Mouse (Mus musculus) forebrain, postnatal 0 days (tissue): ENCODE results near the gene Vmn1r4. TPM values are rescaled to one million over a fixed set of nuclear protein-coding genes. Genes with fewer than 3 reads are reported as not detected.

Experiments used
- ATAC-seq: fragments of 200-750 bp; cut with Nextera tagmentation; 2 replicates; pipeline ENCODE4 v1.8.0; 2017; ENCODE audit warnings: mild to moderate bottlenecking, moderate library complexity
- DNase-seq: peaks from one replicate; pipeline ENCODE4 v3.0.0-alpha.2; 2015
- H3K27ac ChIP-seq: fragments of 300-500 bp; sonication (generic); 2 replicates; pipeline ENCODE4 v1.5.1; 2014; ENCODE audit warnings: low read depth, mild to moderate bottlenecking, antibody characterized with exemption, low read length, moderate library complexity, mixed read lengths
- H3K27me3 ChIP-seq: fragments of 300-500 bp; sonication (generic); 2 replicates; pipeline ENCODE4 v1.6.1; 2014; ENCODE audit warnings: mild to moderate bottlenecking, low read length, mixed read lengths; ENCODE audit not compliant: insufficient read depth
- H3K36me3 ChIP-seq: fragments of 300-500 bp; sonication (generic); 2 replicates; pipeline ENCODE4 v1.6.1; 2014; ENCODE audit warnings: mild to moderate bottlenecking, moderate library complexity; ENCODE audit not compliant: insufficient read depth
- H3K4me1 ChIP-seq: fragments of 300-500 bp; sonication (generic); 2 replicates; pipeline ENCODE4 v1.6.1; 2014; ENCODE audit warnings: antibody characterized with exemption; ENCODE audit not compliant: insufficient read depth
- H3K4me2 ChIP-seq: fragments of 300-500 bp; sonication (generic); 2 replicates; pipeline ENCODE4 v1.6.1; 2014; ENCODE audit warnings: low read depth, mild to moderate bottlenecking, moderate library complexity
- H3K4me3 ChIP-seq: fragments of 300-500 bp; sonication (generic); 2 replicates; pipeline ENCODE4 v1.5.1; 2014; ENCODE audit warnings: low read depth, low read length, mixed read lengths
- H3K9ac ChIP-seq: fragments of 300-500 bp; sonication (generic); 2 replicates; pipeline ENCODE4 v1.6.1; 2014; ENCODE audit warnings: mild to moderate bottlenecking
- H3K9me3 ChIP-seq: fragments of 300-500 bp; sonication (generic); 2 replicates; pipeline ENCODE4 v1.6.1; 2016; ENCODE audit warnings: low read length
- CTCF ChIP-seq: sonication (generic); IDR thresholded peaks from 2 replicates; pipeline ENCODE4 v1.5.1; 2016; ENCODE audit warnings: antibody characterized with exemption, control low read depth, low read depth
- WGBS: fragments of 180-500 bp; shearing (Covaris S2); extraction: QIAGEN DNeasy Blood & Tissue Kit; methylation state at CpG from one replicate; pipeline ENCODE4 v1.1.7; 2014; 5-methylcytosine and 5-hydroxymethylcytosine counted together
- polyA plus RNA-seq: library from polyadenylated mRNA; unstranded; fragments of >200 nt; fragmentation: Nextera tagmentation; extraction: Ambion mirVana; gene quantifications from 2 replicates; pipeline ENCODE4 v1.2.1, GENCODE M21; 2015
- total RNA-seq: library from RNA; depleted of rRNA; stranded (reverse); fragments of >200 nt; gene quantifications from 2 replicates; pipeline ENCODE4 v1.2.3, GENCODE M21; 2014

Gene Vmn1r4
- total and polyA plus RNA-seq, 2 experiments from 2014 or later = 0.73 to 1.00 TPM

GRCm38 (mm10) chr6:56905486-56905885 is 18.3 kb upstream of the Vmn1r4 start:
- ATAC-seq (no peak), DNase-seq (no peak)
- 89% methylated on average over 5 of the region's 5 CpGs for WGBS
- Histone ChIP-seq H3K27me3 (no peaks in the 10 kb centered on the region), H3K4me1 (peaks cover 7% of the 10 kb centered on the region; the same call in 1 of the 2 replicates), H3K4me3 (no peak overlapping the region), H3K9ac (no peak overlapping the region), H3K4me2 (no peak overlapping the region), H3K36me3 (no peaks in the 10 kb centered on the region), H3K9me3 (no peaks in the 10 kb centered on the region), H3K27ac (no peak overlapping the region)
- TF ChIP-seq CTCF = no peak

GRCm38 (mm10) chr6:56906121-56906846 is 17.5 kb upstream of the Vmn1r4 start:
- H3K36me3 ChIP-seq = no peaks in the 10 kb centered on the region
- peaks cover 7% of the 10 kb centered on the region; the same call in 1 of the 2 replicates for H3K4me1 ChIP-seq
- no peak overlapping the region for H3K9ac ChIP-seq
- no peaks in the 10 kb centered on the region for H3K27me3 ChIP-seq
- no peak overlapping the region for H3K27ac ChIP-seq
- DNase-seq = no peak
- no peak overlapping the region for H3K4me2 ChIP-seq
- no peak for TF ChIP-seq CTCF
- H3K9me3 ChIP-seq = no peaks in the 10 kb centered on the region
- H3K4me3 ChIP-seq = no peak overlapping the region
- no peak for ATAC-seq
- whole genome bisulfite sequencing = 84% methylated on average over 8 of the region's 8 CpGs

- H3K4me1 ChIP-seq = peaks cover 7% of the 10 kb centered on the region; the same call in 1 of the 2 replicates
- no peak for TF ChIP-seq CTCF
- WGBS = 76% methylated on average over 3 of the region's 3 CpGs
- no peaks in the 10 kb centered on the region for H3K9me3 ChIP-seq
- H3K27ac ChIP-seq = no peak overlapping the region
- DNase-seq = no peak
- no peak overlapping the region for H3K4me3 ChIP-seq
- peak; percentile 44 for ATAC-seq
- H3K4me2 ChIP-seq = no peak overlapping the region
- no peaks in the 10 kb centered on the region for H3K27me3 ChIP-seq
- no peak overlapping the region for H3K9ac ChIP-seq
- H3K36me3 ChIP-seq = no peaks in the 10 kb centered on the region
These were observed 15.8 kb upstream of the Vmn1r4 start for GRCm38 (mm10) chr6:56907973-56908372.

GRCm38 (mm10) chr6:56908397-56908796 is 15.4 kb upstream of the Vmn1r4 start:
- TF ChIP-seq CTCF = no peak
- no peak overlapping the region for H3K4me2 ChIP-seq
- 92% methylated on average over 2 of the region's 2 CpGs for WGBS

GRCm38 (mm10) chr6:56908912-56909311 is 14.9 kb upstream of the Vmn1r4 start:
- H3K9ac ChIP-seq = no peak overlapping the region
- no peaks in the 10 kb centered on the region for H3K27me3 ChIP-seq
- peaks cover 3% of the 10 kb centered on the region; the same call in 1 of the 2 replicates for H3K4me1 ChIP-seq
- no peak overlapping the region for H3K4me2 ChIP-seq
- H3K36me3 ChIP-seq = no peaks in the 10 kb centered on the region
- H3K9me3 ChIP-seq = no peaks in the 10 kb centered on the region
- no peak overlapping the region for H3K4me3 ChIP-seq
- TF ChIP-seq CTCF = peak; percentile 71
- DNase-seq (peak; percentile 50), ATAC-seq (no peak)
- H3K27ac ChIP-seq = no peak overlapping the region
- 19% methylated on average over 4 of the region's 4 CpGs for WGBS

More at GRCm38 (mm10) chr6:56908397-56908796, 15.4 kb upstream of the Vmn1r4 start:
- peaks cover 7% of the 10 kb centered on the region; the same call in 1 of the 2 replicates for H3K4me1 ChIP-seq
- H3K9ac ChIP-seq = no peak overlapping the region
- no peaks in the 10 kb centered on the region for H3K36me3 ChIP-seq
- DNase-seq (no peak), ATAC-seq (no peak)
- no peak overlapping the region for H3K4me3 ChIP-seq
- no peaks in the 10 kb centered on the region for H3K9me3 ChIP-seq
- no peak overlapping the region for H3K27ac ChIP-seq
- no peaks in the 10 kb centered on the region for H3K27me3 ChIP-seq

DNA sequence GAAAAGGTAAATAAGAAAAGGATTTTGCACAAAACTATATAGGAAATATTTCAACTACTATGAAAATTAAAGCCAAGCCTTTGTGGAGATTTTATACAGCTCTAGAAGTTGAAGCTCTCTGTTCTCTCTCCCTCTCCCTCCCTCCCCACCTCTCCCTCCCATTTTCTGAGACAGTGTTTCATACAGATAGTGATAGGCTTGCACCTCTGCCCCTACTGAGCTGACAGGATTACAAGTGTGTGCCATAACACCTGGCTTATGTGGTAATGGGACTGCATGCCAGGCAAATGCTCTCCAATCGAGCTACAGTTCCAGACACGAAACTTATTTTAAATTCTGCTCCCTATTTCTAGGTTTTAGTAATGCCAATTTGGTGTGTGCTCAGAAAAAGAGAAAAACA is 12.9 kb upstream of the Vmn1r4 start:
- H3K27ac ChIP-seq = no peak overlapping the region
- no peak for TF ChIP-seq CTCF
- H3K36me3 ChIP-seq = no peaks in the 10 kb centered on the region
- no peaks in the 10 kb centered on the region for H3K9me3 ChIP-seq
- DNase-seq (no peak), ATAC-seq (no peak)
- H3K27me3 ChIP-seq = no peaks in the 10 kb centered on the region
- WGBS = 65% methylated on average over 2 of the region's 2 CpGs
- no peak overlapping the region for H3K4me2 ChIP-seq
- H3K4me3 ChIP-seq = no peak overlapping the region
- no peak overlapping the region for H3K9ac ChIP-seq
- no peaks in the 10 kb centered on the region for H3K4me1 ChIP-seq

DNA sequence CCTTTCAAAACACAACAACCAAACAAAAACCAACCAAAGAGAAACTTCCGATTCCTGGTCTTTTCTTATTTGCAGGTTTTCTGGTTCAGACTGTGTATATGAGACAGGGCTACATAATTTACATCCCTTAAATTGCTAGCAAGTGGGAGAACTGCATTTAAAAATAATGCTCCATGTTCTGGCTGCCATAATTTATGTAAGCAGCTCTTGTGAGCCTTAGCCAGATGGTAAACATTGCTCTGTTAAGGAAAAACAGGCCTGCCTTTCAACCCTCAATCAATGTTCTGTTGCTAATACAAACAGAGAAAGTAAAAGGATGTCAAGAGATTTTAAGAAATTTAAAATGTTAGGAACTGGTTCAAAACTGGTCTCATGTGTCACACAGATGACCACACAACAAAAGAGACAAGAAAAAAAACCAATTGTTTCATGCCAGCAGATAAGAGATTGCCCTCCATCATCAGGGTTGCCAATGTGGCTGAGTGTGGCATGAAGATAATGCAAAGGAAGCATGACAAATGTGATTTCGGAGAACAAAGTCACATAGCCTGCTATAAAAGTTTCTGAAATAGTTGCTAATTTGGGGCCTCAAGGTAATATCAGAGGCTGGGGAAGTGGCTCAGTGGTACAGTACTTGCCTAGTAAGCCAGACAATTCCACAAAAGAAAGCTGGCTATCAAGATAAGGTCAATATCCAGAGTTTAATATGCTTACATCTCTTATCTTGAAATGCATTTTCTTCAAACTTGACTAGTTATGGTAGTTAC is 10.5 kb upstream of the Vmn1r4 start:
- no peak overlapping the region for H3K9ac ChIP-seq
- WGBS = 74% methylated on average over 2 of the region's 2 CpGs
- H3K4me3 ChIP-seq = no peak overlapping the region
- no peaks in the 10 kb centered on the region for H3K9me3 ChIP-seq
- H3K27ac ChIP-seq = no peak overlapping the region
- peak; percentile 57 for ATAC-seq
- DNase-seq = no peak
- H3K36me3 ChIP-seq = no peaks in the 10 kb centered on the region
- H3K27me3 ChIP-seq = no peaks in the 10 kb centered on the region
- no peaks in the 10 kb centered on the region for H3K4me1 ChIP-seq
- no peak overlapping the region for H3K4me2 ChIP-seq
- TF ChIP-seq CTCF = no peak
